Mouse (Mus musculus): ENCODE measurements around the gene Rhox8. TPM values are rescaled to one million over a fixed set of nuclear protein-coding genes. Genes with fewer than 3 reads are reported as not detected.

Gene Rhox8
- polyA plus RNA-seq, 1 experiment from 2014 or later, result 0.11 TPM

Other genes starting within 250 kb of the Rhox8 start
- not detected in 2 replicates for gene Rhox2g, start 235.5 kb downstream of the Rhox8 start, polyA plus RNA-seq (2014; fragmentation: Nextera tagmentation; extraction: Ambion mirVana)
- gene Rhox4g, start 227.6 kb downstream of the Rhox8 start, polyA plus RNA-seq (2014; fragmentation: Nextera tagmentation; extraction: Ambion mirVana), result 0.15 TPM in 1 of 2 replicates, not detected in the other
- gene Rhox3h, start 210.2 kb downstream of the Rhox8 start, polyA plus RNA-seq (2014; fragmentation: Nextera tagmentation; extraction: Ambion mirVana), result not detected in 2 replicates
- gene Rhox2h, start 205.7 kb downstream of the Rhox8 start, polyA plus RNA-seq (2014; fragmentation: Nextera tagmentation; extraction: Ambion mirVana), result not detected in 2 replicates
- 1.2 and 1.4 TPM in 2 replicates for gene Rhox5, start 74.1 kb downstream of the Rhox8 start, polyA plus RNA-seq (2014; fragmentation: Nextera tagmentation; extraction: Ambion mirVana)
- gene Rhox6, start 52.0 kb downstream of the Rhox8 start, polyA plus RNA-seq (2014; fragmentation: Nextera tagmentation; extraction: Ambion mirVana), result not detected in 2 replicates
- not detected in 2 replicates for gene Rhox7a, start 47.3 kb downstream of the Rhox8 start, polyA plus RNA-seq (2014; fragmentation: Nextera tagmentation; extraction: Ambion mirVana)
- not detected in 2 replicates for gene Rhox7b, start 18.3 kb upstream of the Rhox8 start, polyA plus RNA-seq (2014; fragmentation: Nextera tagmentation; extraction: Ambion mirVana)
- not detected in 2 replicates for gene Rhox9, start 22.8 kb upstream of the Rhox8 start, polyA plus RNA-seq (2014; fragmentation: Nextera tagmentation; extraction: Ambion mirVana)
- gene Btg1-ps1, start 139.9 kb upstream of the Rhox8 start, polyA plus RNA-seq (2014; fragmentation: Nextera tagmentation; extraction: Ambion mirVana), result not detected in 2 replicates
- gene Btg1-ps2, start 164.2 kb upstream of the Rhox8 start, polyA plus RNA-seq (2014; fragmentation: Nextera tagmentation; extraction: Ambion mirVana), result not detected in 2 replicates
- not detected in 2 replicates for gene Rhox10, start 187.5 kb upstream of the Rhox8 start, polyA plus RNA-seq (2014; fragmentation: Nextera tagmentation; extraction: Ambion mirVana)
- not detected in 2 replicates for gene Rhox11, start 206.2 kb upstream of the Rhox8 start, polyA plus RNA-seq (2014; fragmentation: Nextera tagmentation; extraction: Ambion mirVana)
- not detected in 2 replicates for gene Rhox12, start 232.0 kb upstream of the Rhox8 start, polyA plus RNA-seq (2014; fragmentation: Nextera tagmentation; extraction: Ambion mirVana)
- not detected in 2 replicates for gene Rhox13, start 242.3 kb upstream of the Rhox8 start, polyA plus RNA-seq (2014; fragmentation: Nextera tagmentation; extraction: Ambion mirVana)

Data from midbrain, embryonic 11.5 days (tissue).